16 mouse cellular contexts compared by ENCODE assay signal in genomic region chr2:38647661-38648060, GRCm38 (mm10). TPM values are rescaled to one million over a fixed set of nuclear protein-coding genes. Genes with fewer than 3 reads are reported as not detected.
DNase-seq lines count a peak whose midpoint lies in the region; ATAC-seq lines count a peak whose summit lies in the region.
"Had no signal": no experiment of that assay in that cellular context is flagged by ENCODE, and none has a peak within 500 bp of the region (broad histone marks: within the 10 kb centered on the region; RNA-seq: fewer than 3 reads in every experiment).

No protein-coding gene starts in this region.

- peaks cover 8% of the 10 kb centered on the region; the same call in 1 of the 2 replicates for H3K4me1 ChIP-seq in intestine, embryonic 14.5 days (replicated peaks; ENCODE audit: control insufficient read depth, insufficient read depth, low read length)
- H3K4me1 ChIP-seq in intestine, embryonic 15.5 days (replicated peaks), result no peaks in the 10 kb centered on the region
- peaks cover 19% of the 10 kb centered on the region for H3K4me1 ChIP-seq in forebrain, embryonic 13.5 days
- peaks cover 21% of the 10 kb centered on the region for H3K4me1 ChIP-seq in midbrain, embryonic 16.5 days (ENCODE audit: control insufficient read depth, insufficient read depth, low read length)

- H3K4me2 ChIP-seq in intestine, embryonic 14.5 days (ENCODE audit: low read length), result no peak overlapping the region
- no peak overlapping the region for H3K4me2 ChIP-seq in intestine, embryonic 15.5 days (replicated peaks)
- peak overlapping the region; percentile 24; the same call in 1 of the 2 replicates for H3K4me2 ChIP-seq in forebrain, embryonic 13.5 days
- H3K4me2 ChIP-seq in midbrain, embryonic 16.5 days (ENCODE audit: low read length), result peak overlapping the region; percentile 28
- H3K4me2 ChIP-seq: limb, embryonic 12.5 days; liver, embryonic 13.5 days; lung, embryonic 15.5 days; stomach, embryonic 15.5 days had no signal

- peak; percentile 46 for ATAC-seq in intestine, embryonic 14.5 days (replicated peaks; ENCODE audit: low FRiP score, low TSS enrichment, low read depth)
- ATAC-seq in intestine, embryonic 15.5 days, result no peak
- ATAC-seq in forebrain, embryonic 13.5 days, result no peak
- ATAC-seq in midbrain, embryonic 16.5 days, result no peak
- ATAC-seq: inflammation-experienced regulatory T-cells, adult 6 months had no signal

- H3K4me3 ChIP-seq in intestine, embryonic 14.5 days (ENCODE audit: low read depth, low read length), result no peak overlapping the region
- no peak overlapping the region for H3K4me3 ChIP-seq in intestine, embryonic 15.5 days (replicated peaks)
- no peak overlapping the region for H3K4me3 ChIP-seq in forebrain, embryonic 13.5 days
- no peak overlapping the region for H3K4me3 ChIP-seq in midbrain, embryonic 16.5 days (ENCODE audit: low read depth, low read length)
- H3K4me3 ChIP-seq: limb, embryonic 12.5 days; liver, embryonic 13.5 days; lung, embryonic 15.5 days; stomach, embryonic 15.5 days had no signal

- H3K9me3 ChIP-seq in intestine, embryonic 14.5 days (ENCODE audit: control insufficient read depth, low read length), result no peaks in the 10 kb centered on the region
- H3K9me3 ChIP-seq in intestine, embryonic 15.5 days, result no peaks in the 10 kb centered on the region
- H3K9me3 ChIP-seq in forebrain, embryonic 13.5 days (replicated peaks), result no peaks in the 10 kb centered on the region
- no peaks in the 10 kb centered on the region for H3K9me3 ChIP-seq in midbrain, embryonic 16.5 days (replicated peaks; ENCODE audit: control insufficient read depth, low read length, poor library complexity, severe bottlenecking)
- H3K9me3 ChIP-seq: limb, embryonic 12.5 days; liver, embryonic 13.5 days; lung, embryonic 15.5 days; stomach, embryonic 15.5 days had no signal

- no peaks in the 10 kb centered on the region for H3K27me3 ChIP-seq in intestine, embryonic 14.5 days (replicated peaks; ENCODE audit: control insufficient read depth, insufficient read depth, low read length)
- no peaks in the 10 kb centered on the region for H3K27me3 ChIP-seq in intestine, embryonic 15.5 days (replicated peaks)
- no peaks in the 10 kb centered on the region for H3K27me3 ChIP-seq in forebrain, embryonic 13.5 days
- no peaks in the 10 kb centered on the region for H3K27me3 ChIP-seq in midbrain, embryonic 16.5 days (ENCODE audit: control insufficient read depth, insufficient read depth, low read depth, low read length)
- H3K27me3 ChIP-seq: limb, embryonic 12.5 days; lung, embryonic 15.5 days; stomach, embryonic 15.5 days had no signal

- H3K27ac ChIP-seq in intestine, embryonic 14.5 days (ENCODE audit: low read depth), result no peak overlapping the region
- no peak overlapping the region for H3K27ac ChIP-seq in intestine, embryonic 15.5 days
- H3K27ac ChIP-seq in forebrain, embryonic 13.5 days, result peak overlapping the region; percentile 69
- H3K27ac ChIP-seq in midbrain, embryonic 16.5 days (ENCODE audit: low read length), result peak overlapping the region; percentile 77
- H3K27ac ChIP-seq: limb, embryonic 12.5 days; liver, embryonic 13.5 days; lung, embryonic 15.5 days; stomach, embryonic 15.5 days had no signal

- H3K36me3 ChIP-seq in intestine, embryonic 14.5 days (ENCODE audit: control insufficient read depth, insufficient read depth, low read length), result no peaks in the 10 kb centered on the region
- H3K36me3 ChIP-seq in intestine, embryonic 15.5 days, result no peaks in the 10 kb centered on the region
- no peaks in the 10 kb centered on the region for H3K36me3 ChIP-seq in forebrain, embryonic 13.5 days (ENCODE audit: poor library complexity, severe bottlenecking)
- H3K36me3 ChIP-seq in midbrain, embryonic 16.5 days (ENCODE audit: control insufficient read depth, insufficient read depth, low read length), result no peaks in the 10 kb centered on the region
- H3K36me3 ChIP-seq: limb, embryonic 12.5 days; liver, embryonic 13.5 days; lung, embryonic 15.5 days; stomach, embryonic 15.5 days had no signal

- no peak overlapping the region for H3K9ac ChIP-seq in intestine, embryonic 14.5 days (ENCODE audit: low read length)
- no peak overlapping the region for H3K9ac ChIP-seq in intestine, embryonic 15.5 days
- H3K9ac ChIP-seq in forebrain, embryonic 13.5 days, result 0 out of 2 replicates have a peak overlapping the region, but pooled peaks have one; percentile 14
- H3K9ac ChIP-seq in midbrain, embryonic 16.5 days (ENCODE audit: low read depth, low read length), result no peak overlapping the region
- H3K9ac ChIP-seq: limb, embryonic 12.5 days; liver, embryonic 13.5 days; lung, embryonic 15.5 days; stomach, embryonic 15.5 days had no signal

- 49% methylated on average over 7 of the region's 7 CpGs for WGBS in intestine, embryonic 14.5 days
- 63% methylated on average over 7 of the region's 7 CpGs for WGBS in intestine, embryonic 15.5 days
- WGBS in forebrain, embryonic 13.5 days, result 79% methylated on average over 7 of the region's 7 CpGs
- WGBS in midbrain, embryonic 16.5 days, result 70% methylated on average over 7 of the region's 7 CpGs

- DNase-seq in intestine, embryonic 14.5 days (ENCODE audit: low spot score), result no peak
- DNase-seq in MN1 (ENCODE audit: low spot score), result peak; percentile 76
- DNase-seq in cerebellum, adult 11 months, result no peak
- DNase-seq in adrenal gland, postnatal 36 days, result no peak
- DNase-seq: gastrocnemius, postnatal 25 days; heart, postnatal 10 days; liver, embryonic 13.5 days; spleen, adult 18-20 months; thymus, adult 2 months had no signal

RNA-seq across cellular contexts. Expression of gene Psmb7, which starts 3.8 kb away (rescaled TPM):
- polyA plus RNA-seq in intestine, embryonic 14.5 days (2014; fragmentation: Nextera tagmentation; extraction: Ambion mirVana), result 247 and 252 TPM in 2 replicates
- polyA plus RNA-seq in intestine, embryonic 15.5 days (2015; fragmentation: Nextera tagmentation; extraction: Ambion mirVana), result 243 and 247 TPM in 2 replicates
- 348 and 354 TPM in 2 replicates for polyA plus RNA-seq in forebrain, embryonic 13.5 days (2015; fragmentation: Nextera tagmentation; extraction: Ambion mirVana)
- 260 and 275 TPM in 2 replicates for polyA plus RNA-seq in midbrain, embryonic 16.5 days (2015; fragmentation: Nextera tagmentation; extraction: Ambion mirVana)
- 100 to 1,000 TPM; 294 to 327 TPM for total RNA-seq in adrenal gland, postnatal 36 days (2021)

Comparison
In these comparisons a context has a peak if more than half of its experiments do, and no peak if none do; other contexts are left out.
1. H3K27ac ChIP-seq: peak in forebrain, embryonic 13.5 days (single experiment) and midbrain, embryonic 16.5 days (single experiment); none in intestine, embryonic 14.5 days (single experiment) and intestine, embryonic 15.5 days (single experiment).
2. H3K4me2 ChIP-seq: peak in forebrain, embryonic 13.5 days (single experiment) and midbrain, embryonic 16.5 days (single experiment); none in intestine, embryonic 14.5 days (single experiment) and intestine, embryonic 15.5 days (single experiment).